Mouse (Mus musculus): ENCODE data around the gene Gm20388.

GRCm38 (mm10) chr8:123880821-123881350, 3970.2 kb downstream of the Gm20388 start:
- TF ChIP-seq POLR2A (IDR thresholded peaks at IDR 0.05; ENCODE audit: insufficient read depth, low read length) (no peak), CTCF (IDR thresholded peaks at IDR 0.05; ENCODE audit: low read depth, low read length) (peak; percentile 43)

All from ES-Bruce4 (cell line).